Mouse (Mus musculus): ENCODE data around the gene Dgcr8.

- peak; percentile 75 for TF ChIP-seq POLR2A (IDR thresholded peaks at IDR 0.05; ENCODE audit: borderline replicate concordance, extremely low read depth, insufficient read depth, insufficient read length, poor library complexity, severe bottlenecking)
- TF ChIP-seq CTCF (IDR thresholded peaks at IDR 0.05; ENCODE audit: borderline replicate concordance, extremely low read depth, insufficient read depth, insufficient read length) = no peak
Observed at GRCm38 (mm10) chr16:18248433-18249363, 40.3 kb downstream of the Dgcr8 start, which contains the start of the genes Trmt2a and Ranbp1.

Data from brain, embryonic 14.5 days (tissue).